Mouse (Mus musculus): ENCODE results near the gene Dlg2. TPM values are rescaled to one million over a fixed set of nuclear protein-coding genes. Genes with fewer than 3 reads are reported as not detected.

Gene Dlg2
- polyA plus RNA-seq, 1 experiment from 2014 or later, result 3.0 TPM

GRCm38 (mm10) chr7:90703163-90703852 is 226.8 kb downstream of the Dlg2 start:
- Histone ChIP-seq H3K27me3 (ENCODE audit: control insufficient read depth, insufficient read depth, low read length) (no peaks in the 10 kb centered on the region), H3K4me3 (ENCODE audit: low read depth, low read length) (no peak overlapping the region), H3K9ac (ENCODE audit: low read length) (no peak overlapping the region), H3K27ac (ENCODE audit: low read depth, low read length) (no peak overlapping the region), H3K4me1 (replicated peaks; ENCODE audit: control insufficient read depth, insufficient read depth, low read length) (no peaks in the 10 kb centered on the region), H3K9me3 (ENCODE audit: control insufficient read depth, low read length) (no peaks in the 10 kb centered on the region), H3K4me2 (ENCODE audit: low read depth, low read length, severe bottlenecking) (no peak overlapping the region), H3K36me3 (ENCODE audit: control insufficient read depth, insufficient read depth, low read length) (no peaks in the 10 kb centered on the region)
- DNase-seq (ENCODE audit: low spot score) (no peak), ATAC-seq (replicated peaks; ENCODE audit: low FRiP score) (no peak)
- 67% methylated on average over 7 of the region's 7 CpGs for WGBS

DNA sequence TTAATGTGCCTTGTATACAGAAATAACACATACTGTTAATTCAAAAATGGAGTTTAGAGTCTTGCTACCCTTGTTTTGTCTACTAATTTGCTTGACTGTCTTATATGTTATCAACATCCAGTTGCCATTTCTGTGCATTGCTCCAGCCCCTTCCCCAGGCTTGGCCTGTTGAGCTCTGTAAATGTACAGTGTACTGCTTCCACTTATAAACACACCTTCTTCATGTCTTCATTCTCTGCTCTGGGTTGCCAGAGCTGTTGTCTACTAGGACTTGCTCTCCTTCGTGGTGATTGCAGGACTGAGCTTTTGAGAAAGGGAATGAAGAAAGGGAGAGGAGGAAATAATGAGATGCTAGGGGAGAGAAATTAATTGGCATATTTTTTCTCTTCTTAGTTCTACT is 227.5 kb downstream of the Dlg2 start:
- Histone ChIP-seq H3K27me3 (ENCODE audit: control insufficient read depth, insufficient read depth, low read length) (no peaks in the 10 kb centered on the region), H3K9me3 (ENCODE audit: control insufficient read depth, low read length) (no peaks in the 10 kb centered on the region), H3K9ac (ENCODE audit: low read length) (no peak overlapping the region), H3K36me3 (ENCODE audit: control insufficient read depth, insufficient read depth, low read length) (no peaks in the 10 kb centered on the region), H3K4me2 (ENCODE audit: low read depth, low read length, severe bottlenecking) (no peak overlapping the region), H3K27ac (ENCODE audit: low read depth, low read length) (no peak overlapping the region), H3K4me1 (replicated peaks; ENCODE audit: control insufficient read depth, insufficient read depth, low read length) (no peaks in the 10 kb centered on the region), H3K4me3 (ENCODE audit: low read depth, low read length) (no peak overlapping the region)
- no peak for ATAC-seq (replicated peaks; ENCODE audit: low FRiP score)
- no peak for DNase-seq (ENCODE audit: low spot score)
- WGBS, result 71% methylated on average over 1 of the region's 1 CpGs

DNA sequence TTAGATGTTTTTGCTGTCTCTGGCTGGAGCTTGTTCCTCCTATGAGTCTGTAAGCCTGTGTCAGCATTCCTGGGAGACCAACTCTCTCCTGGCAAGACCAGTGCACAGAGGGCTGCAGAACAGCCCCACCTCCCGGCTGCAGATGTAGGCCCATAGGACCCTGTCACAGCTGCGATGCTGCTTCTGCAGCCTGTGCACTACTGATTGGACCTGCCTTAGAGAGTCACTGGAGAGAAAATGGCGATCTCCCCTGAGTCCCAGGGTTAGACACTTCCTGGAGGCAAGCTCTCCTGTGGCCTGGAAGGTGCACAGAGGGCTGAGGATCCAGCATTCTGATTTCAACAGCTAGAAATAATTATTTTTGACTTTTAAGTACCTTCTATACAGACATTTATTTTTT is 257.6 kb downstream of the Dlg2 start:
- Histone ChIP-seq H3K4me3 (ENCODE audit: low read depth, low read length) (no peak overlapping the region), H3K4me2 (ENCODE audit: low read depth, low read length, severe bottlenecking) (no peak overlapping the region), H3K36me3 (ENCODE audit: control insufficient read depth, insufficient read depth, low read length) (no peaks in the 10 kb centered on the region), H3K9ac (ENCODE audit: low read length) (no peak overlapping the region), H3K27me3 (ENCODE audit: control insufficient read depth, insufficient read depth, low read length) (no peaks in the 10 kb centered on the region), H3K27ac (ENCODE audit: low read depth, low read length) (no peak overlapping the region), H3K9me3 (ENCODE audit: control insufficient read depth, low read length) (no peaks in the 10 kb centered on the region), H3K4me1 (replicated peaks; ENCODE audit: control insufficient read depth, insufficient read depth, low read length) (no peaks in the 10 kb centered on the region)
- WGBS, result 38% methylated on average over 3 of the region's 3 CpGs
- ATAC-seq (replicated peaks; ENCODE audit: low FRiP score) (no peak; the same call in 1 of the 2 replicates), DNase-seq (ENCODE audit: low spot score) (peak; percentile 49)

DNA sequence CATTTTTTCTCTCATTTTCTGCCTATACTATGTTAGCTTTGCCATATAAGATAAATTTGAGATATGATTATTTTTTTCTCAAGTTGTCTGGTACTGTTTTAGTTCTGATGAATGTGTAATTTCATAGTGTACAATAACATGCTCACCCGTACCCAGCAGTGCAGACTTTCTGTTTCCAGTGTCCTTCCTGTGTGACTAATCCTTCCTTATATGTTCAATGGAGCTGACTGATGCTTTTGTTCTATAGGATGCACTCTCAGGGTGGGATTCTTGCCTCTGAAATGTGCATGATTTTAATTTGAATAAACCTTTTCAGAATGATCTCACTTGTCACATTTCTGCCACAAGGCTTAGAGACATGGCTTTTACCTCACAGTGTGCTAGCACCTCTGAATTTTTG is 259.9 kb downstream of the Dlg2 start:
- WGBS, result 15% methylated on average over 1 of the region's 1 CpGs
- H3K4me1 ChIP-seq (replicated peaks; ENCODE audit: control insufficient read depth, insufficient read depth, low read length), result no peaks in the 10 kb centered on the region
- H3K27ac ChIP-seq (ENCODE audit: low read depth, low read length), result no peak overlapping the region
- no peak overlapping the region for H3K4me2 ChIP-seq (ENCODE audit: low read depth, low read length, severe bottlenecking)
- no peaks in the 10 kb centered on the region for H3K36me3 ChIP-seq (ENCODE audit: control insufficient read depth, insufficient read depth, low read length)
- ATAC-seq (replicated peaks; ENCODE audit: low FRiP score), result peak; percentile 82
- DNase-seq (ENCODE audit: low spot score), result no peak
- H3K9ac ChIP-seq (ENCODE audit: low read length), result no peak overlapping the region
- H3K9me3 ChIP-seq (ENCODE audit: control insufficient read depth, low read length), result no peaks in the 10 kb centered on the region
- H3K4me3 ChIP-seq (ENCODE audit: low read depth, low read length), result no peak overlapping the region
- H3K27me3 ChIP-seq (ENCODE audit: control insufficient read depth, insufficient read depth, low read length), result no peaks in the 10 kb centered on the region

GRCm38 (mm10) chr7:90748636-90749035 is 272.2 kb downstream of the Dlg2 start:
- no peak overlapping the region for H3K9ac ChIP-seq (ENCODE audit: low read length)

GRCm38 (mm10) chr7:90787945-90788344 is 311.5 kb downstream of the Dlg2 start:
- peak; percentile 15 for ATAC-seq (replicated peaks; ENCODE audit: low FRiP score)
- H3K4me3 ChIP-seq (ENCODE audit: low read depth, low read length), result no peak overlapping the region
- 95% methylated on average over 1 of the region's 1 CpGs for WGBS
- H3K4me1 ChIP-seq (replicated peaks; ENCODE audit: control insufficient read depth, insufficient read depth, low read length), result no peaks in the 10 kb centered on the region
- no peak overlapping the region for H3K4me2 ChIP-seq (ENCODE audit: low read depth, low read length, severe bottlenecking)
- H3K9ac ChIP-seq (ENCODE audit: low read length), result no peak overlapping the region
- H3K27me3 ChIP-seq (ENCODE audit: control insufficient read depth, insufficient read depth, low read length), result no peaks in the 10 kb centered on the region
- no peaks in the 10 kb centered on the region for H3K9me3 ChIP-seq (ENCODE audit: control insufficient read depth, low read length)
- H3K27ac ChIP-seq (ENCODE audit: low read depth, low read length), result no peak overlapping the region
- H3K36me3 ChIP-seq (ENCODE audit: control insufficient read depth, insufficient read depth, low read length), result no peaks in the 10 kb centered on the region
- no peak for DNase-seq (ENCODE audit: low spot score)

More at GRCm38 (mm10) chr7:90748636-90749035, 272.2 kb downstream of the Dlg2 start:
- Histone ChIP-seq H3K4me3 (ENCODE audit: low read depth, low read length) (no peak overlapping the region), H3K36me3 (ENCODE audit: control insufficient read depth, insufficient read depth, low read length) (no peaks in the 10 kb centered on the region), H3K4me2 (ENCODE audit: low read depth, low read length, severe bottlenecking) (no peak overlapping the region), H3K27ac (ENCODE audit: low read depth, low read length) (no peak overlapping the region), H3K9me3 (ENCODE audit: control insufficient read depth, low read length) (no peaks in the 10 kb centered on the region), H3K4me1 (replicated peaks; ENCODE audit: control insufficient read depth, insufficient read depth, low read length) (no peaks in the 10 kb centered on the region), H3K27me3 (ENCODE audit: control insufficient read depth, insufficient read depth, low read length) (no peaks in the 10 kb centered on the region)
- WGBS, result 93% methylated on average over 1 of the region's 1 CpGs
- ATAC-seq (replicated peaks; ENCODE audit: low FRiP score), result no peak
- no peak for DNase-seq (ENCODE audit: low spot score)

- ATAC-seq (replicated peaks; ENCODE audit: low FRiP score) (no peak), DNase-seq (ENCODE audit: low spot score) (no peak)
- Histone ChIP-seq H3K4me3 (ENCODE audit: low read depth, low read length) (no peak overlapping the region), H3K27ac (ENCODE audit: low read depth, low read length) (no peak overlapping the region), H3K4me1 (replicated peaks; ENCODE audit: control insufficient read depth, insufficient read depth, low read length) (no peaks in the 10 kb centered on the region), H3K27me3 (ENCODE audit: control insufficient read depth, insufficient read depth, low read length) (no peaks in the 10 kb centered on the region), H3K9me3 (ENCODE audit: control insufficient read depth, low read length) (no peaks in the 10 kb centered on the region), H3K4me2 (ENCODE audit: low read depth, low read length, severe bottlenecking) (no peak overlapping the region), H3K9ac (ENCODE audit: low read length) (no peak overlapping the region), H3K36me3 (ENCODE audit: control insufficient read depth, insufficient read depth, low read length) (no peaks in the 10 kb centered on the region)
- WGBS, result 82% methylated on average over 1 of the region's 1 CpGs
Observed at GRCm38 (mm10) chr7:90791522-90791921, 315.1 kb downstream of the Dlg2 start.

DNA sequence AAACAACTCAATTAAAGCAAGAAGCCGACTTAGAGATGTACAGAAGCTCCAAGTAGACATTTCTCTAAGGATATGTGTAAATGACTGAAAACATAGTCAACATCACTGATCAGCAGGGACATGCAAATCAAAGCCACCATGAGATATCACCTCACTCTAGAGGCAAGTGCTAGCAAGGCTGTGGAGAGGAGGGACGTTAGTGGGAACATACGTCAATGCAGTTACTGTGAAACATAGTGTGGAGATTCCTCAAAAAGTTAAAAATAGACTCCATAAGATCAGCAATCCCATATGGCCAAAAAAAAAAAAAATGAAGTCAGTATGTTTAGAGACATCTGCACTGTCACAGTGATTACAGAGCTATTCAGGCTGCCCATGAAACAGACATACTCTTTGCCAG is 349.2 kb downstream of the Dlg2 start:
- ATAC-seq (replicated peaks; ENCODE audit: low FRiP score), result no peak

GRCm38 (mm10) chr7:90841276-90841675 is 364.8 kb downstream of the Dlg2 start:
- no peak overlapping the region for H3K4me3 ChIP-seq (ENCODE audit: low read depth, low read length)
- H3K4me1 ChIP-seq (replicated peaks; ENCODE audit: control insufficient read depth, insufficient read depth, low read length), result no peaks in the 10 kb centered on the region
- 86% methylated on average over 4 of the region's 4 CpGs for WGBS
- H3K27me3 ChIP-seq (ENCODE audit: control insufficient read depth, insufficient read depth, low read length), result no peaks in the 10 kb centered on the region
- H3K27ac ChIP-seq (ENCODE audit: low read depth, low read length), result no peak overlapping the region
- no peak overlapping the region for H3K4me2 ChIP-seq (ENCODE audit: low read depth, low read length, severe bottlenecking)
- H3K9me3 ChIP-seq (ENCODE audit: control insufficient read depth, low read length), result no peaks in the 10 kb centered on the region
- no peaks in the 10 kb centered on the region for H3K36me3 ChIP-seq (ENCODE audit: control insufficient read depth, insufficient read depth, low read length)
- no peak overlapping the region for H3K9ac ChIP-seq (ENCODE audit: low read length)
- ATAC-seq (replicated peaks; ENCODE audit: low FRiP score) (no peak), DNase-seq (ENCODE audit: low spot score) (no peak)

More for the DNA sequence above, 349.2 kb downstream of the Dlg2 start:
- Histone ChIP-seq H3K9me3 (ENCODE audit: control insufficient read depth, low read length) (no peaks in the 10 kb centered on the region), H3K36me3 (ENCODE audit: control insufficient read depth, insufficient read depth, low read length) (no peaks in the 10 kb centered on the region), H3K4me3 (ENCODE audit: low read depth, low read length) (no peak overlapping the region), H3K4me1 (replicated peaks; ENCODE audit: control insufficient read depth, insufficient read depth, low read length) (no peaks in the 10 kb centered on the region), H3K27ac (ENCODE audit: low read depth, low read length) (no peak overlapping the region), H3K4me2 (ENCODE audit: low read depth, low read length, severe bottlenecking) (no peak overlapping the region), H3K9ac (ENCODE audit: low read length) (no peak overlapping the region), H3K27me3 (ENCODE audit: control insufficient read depth, insufficient read depth, low read length) (no peaks in the 10 kb centered on the region)
- 90% methylated on average over 3 of the region's 3 CpGs for WGBS
- DNase-seq (ENCODE audit: low spot score), result no peak

Measured in forebrain, embryonic 11.5 days (tissue).